Mouse (Mus musculus) heart, adult 2 months (tissue): Measurements from ENCODE around the gene Mipep.

Source experiments
- CTCF ChIP-seq: fragments of 200-600 bp; IDR thresholded peaks from 2 replicates; pipeline ENCODE4 v1.8.1; 2022; ENCODE audit warnings: antibody characterized with exemption, mild to moderate bottlenecking, moderate library complexity
- EP300 ChIP-seq: fragments of 200-500 bp; IDR thresholded peaks from 2 replicates; pipeline ENCODE4 v1.6.1; 2011; ENCODE audit warnings: low read depth, low read length, control low read depth; ENCODE audit not compliant: insufficient read depth
- POLR2A ChIP-seq: fragments of 200-500 bp; IDR thresholded peaks from 2 replicates; pipeline ENCODE4 v1.6.1; 2011; ENCODE audit warnings: mild to moderate bottlenecking, low read depth, low read length, control low read depth; ENCODE audit not compliant: insufficient read depth

GRCm38 (mm10) chr14:60809881-60810280, 25.5 kb downstream of the Mipep start:
- TF ChIP-seq POLR2A (no peak), CTCF (no peak), EP300 (no peak)
